13 mouse cellular contexts compared by ENCODE assay signal in the genomic region with DNA sequence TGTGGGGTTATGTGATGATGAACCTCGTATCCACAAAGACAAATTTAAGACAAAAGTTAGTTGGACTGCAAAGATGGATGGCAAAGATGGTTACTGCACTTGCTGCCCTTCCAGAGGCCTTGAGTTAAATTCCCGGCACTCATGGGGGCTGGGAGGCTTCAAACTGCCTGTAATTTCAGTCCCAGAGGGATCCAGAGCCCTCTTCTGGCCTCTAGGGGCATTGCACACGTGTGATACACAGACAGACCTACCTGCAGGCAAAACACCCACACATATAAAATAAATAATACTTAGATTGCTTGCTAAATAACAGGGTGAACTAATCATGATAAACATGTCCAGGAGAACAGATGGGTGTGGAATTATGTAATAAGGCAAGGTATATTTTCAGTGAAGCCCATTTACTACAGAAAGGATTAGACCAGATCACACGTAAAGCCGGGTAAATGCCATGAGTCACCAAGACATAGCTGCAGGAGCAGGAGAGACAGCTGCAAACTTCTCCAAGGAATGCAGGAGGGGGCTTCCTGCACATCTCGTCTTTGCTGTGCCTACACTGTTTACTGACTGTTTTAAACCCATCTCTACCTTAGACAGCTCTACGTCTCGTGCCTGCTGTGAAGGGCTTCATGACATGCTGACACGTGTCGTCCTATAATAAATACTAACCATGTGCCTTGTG. TPM values are rescaled to one million over a fixed set of nuclear protein-coding genes. Genes with fewer than 3 reads are reported as not detected.
DNase-seq lines count a peak whose midpoint lies in the region; ATAC-seq and TF ChIP-seq lines count a peak whose summit lies in the region.
"Had no signal": no experiment of that assay in that cellular context is flagged by ENCODE, and none has a peak within 500 bp of the region (broad histone marks: within the 10 kb centered on the region; RNA-seq: fewer than 3 reads in every experiment).

No protein-coding gene starts in this region.

- no peak for TF ChIP-seq EP300 in heart, adult 2 months (IDR thresholded peaks at IDR 0.05; ENCODE audit: insufficient read depth, low read depth, low read length)
- TF ChIP-seq EP300 in lung, postnatal 0 days (IDR thresholded peaks at IDR 0.05) = no peak

- no peaks in the 10 kb centered on the region for H3K27me3 ChIP-seq in heart, adult 2 months (ENCODE audit: control insufficient read depth, insufficient read depth, low read length)
- H3K27me3 ChIP-seq in lung, postnatal 0 days (replicated peaks; ENCODE audit: insufficient read depth, low read length) = no peaks in the 10 kb centered on the region

- no peaks in the 10 kb centered on the region for H3K4me1 ChIP-seq in heart, adult 2 months (ENCODE audit: control insufficient read depth, insufficient read depth, low read length)
- peaks cover 7% of the 10 kb centered on the region; the same call in 1 of the 2 replicates for H3K4me1 ChIP-seq in lung, postnatal 0 days (ENCODE audit: insufficient read depth, low read depth, low read length)
- H3K4me1 ChIP-seq in ES-E14 (ENCODE audit: control insufficient read depth in 2 of 2, insufficient read depth in 2 of 2, low read length in 2 of 2, poor library complexity in 1 of 2) = peaks cover 13 to 20% of the 10 kb centered on the region in 2 experiments

- no peak for TF ChIP-seq POLR2A in heart, adult 2 months (IDR thresholded peaks at IDR 0.05; ENCODE audit: insufficient read depth, low read depth, low read length)

- no peak for DNase-seq in heart, adult 2 months
- DNase-seq in heart, postnatal 25 days (ENCODE audit: low spot score) = no peak
- peak; percentile 43 for DNase-seq in lung, postnatal 0 days (ENCODE audit: low spot score)
- no peak for DNase-seq in lung, postnatal 10 days
- no peak for DNase-seq in ES-E14 (ENCODE audit: low read depth, low spot score)
- peak; percentile 41 for DNase-seq in induced T-regulatory cell, adult 2 months (ENCODE audit: low read depth)
- no peak for DNase-seq in cerebellum, postnatal 4 days (ENCODE audit: low spot score in 2 of 2)
- no peak for DNase-seq in layer of hippocampus, postnatal 10 days (ENCODE audit: low spot score in 2 of 2)
- DNase-seq: cerebellum, postnatal 36 days; heart, postnatal 10 days; kidney, adult 11 months had no signal

- in situ Hi-C loops in ES-E14 (cut with MboI; ENCODE audit: low sequenced_read_pairs in 2 of 2, unreplicated experiment in 2 of 2) = no loop called here

- no peak overlapping the region for H3K4me2 ChIP-seq in lung, postnatal 0 days (replicated peaks; ENCODE audit: low read depth, low read length)
- H3K4me2 ChIP-seq: liver, embryonic 15.5 days had no signal

- no peak for ATAC-seq in lung, postnatal 0 days

- 86% methylated on average over 10 of the region's 10 CpGs for WGBS in heart, adult 2 months
- WGBS in lung, postnatal 0 days = 79% methylated on average over 10 of the region's 10 CpGs

- no peaks in the 10 kb centered on the region for H3K9me3 ChIP-seq in lung, postnatal 0 days (ENCODE audit: low read length)
- no peaks in the 10 kb centered on the region for H3K9me3 ChIP-seq in ES-E14 (ENCODE audit: control insufficient read depth, insufficient read depth, low read depth, low read length)
- H3K9me3 ChIP-seq: liver, embryonic 15.5 days had no signal

- no peak overlapping the region for H3K9ac ChIP-seq in heart, adult 2 months (ENCODE audit: low read depth, low read length)
- H3K9ac ChIP-seq in lung, postnatal 0 days (replicated peaks; ENCODE audit: low read depth) = no peak overlapping the region
- no peak overlapping the region for H3K9ac ChIP-seq in ES-E14 (ENCODE audit: insufficient read depth, low read depth, low read length, poor library complexity, severe bottlenecking)
- H3K9ac ChIP-seq: liver, embryonic 15.5 days had no signal

- H3K79me2 ChIP-seq in heart, adult 2 months (replicated peaks; ENCODE audit: control insufficient read depth, insufficient read depth, low read length) = no peaks in the 10 kb centered on the region; the same call in 1 of the 2 replicates

- no peaks in the 10 kb centered on the region for H3K36me3 ChIP-seq in heart, adult 2 months (ENCODE audit: control insufficient read depth, insufficient read depth, low read length)
- H3K36me3 ChIP-seq in lung, postnatal 0 days (ENCODE audit: insufficient read depth, low read length) = no peaks in the 10 kb centered on the region
- H3K36me3 ChIP-seq in ES-E14 (ENCODE audit: control insufficient read depth, insufficient read depth, low read length, poor library complexity, severe bottlenecking) = 0 out of 2 replicates have a peak, but pooled peaks cover 2% of the 10 kb centered on the region
- H3K36me3 ChIP-seq: liver, embryonic 15.5 days had no signal

- H3K27ac ChIP-seq in heart, adult 2 months = no peak overlapping the region
- no peak overlapping the region for H3K27ac ChIP-seq in lung, postnatal 0 days (ENCODE audit: low read length)
- H3K27ac ChIP-seq in ES-E14 (ENCODE audit: insufficient read depth, low read depth, low read length, poor library complexity, severe bottlenecking) = no peak overlapping the region
- H3K27ac ChIP-seq: liver, embryonic 15.5 days had no signal

- intact Hi-C loops in heart, adult 2 months (cut with DNase I) = loop anchor here (5.0 kb wide), 1 partner anchor 106 kb away; no protein-coding TSS in a partner anchor
- intact Hi-C loops in heart, postnatal 25 days (cut with DNase I) = no loop called here

- H3K4me3 ChIP-seq in heart, adult 2 months = no peak overlapping the region
- no peak overlapping the region for H3K4me3 ChIP-seq in lung, postnatal 0 days (ENCODE audit: low read depth, low read length)
- H3K4me3 ChIP-seq in ES-E14 (ENCODE audit: insufficient read depth in 1 of 2, low read depth in 1 of 2, low read length in 2 of 2, poor library complexity in 1 of 2, severe bottlenecking in 1 of 2) = no peak overlapping the region
- H3K4me3 ChIP-seq: erythroblast, embryonic 14.5 days; liver, embryonic 15.5 days had no signal

- peak; percentile 60 for TF ChIP-seq CTCF in heart, adult 2 months (IDR thresholded peaks at IDR 0.05)
- TF ChIP-seq CTCF in lung, postnatal 0 days (IDR thresholded peaks at IDR 0.05) = peak; percentile 59

TF ChIP-seq in ES-E14, 5 proteins besides CTCF, POLR2A, EP300 and RAD21:
- TF ChIP-seq ZNF384 (IDR thresholded peaks at IDR 0.05; ENCODE audit: low read depth, low read length) (no peak), MAFK (IDR thresholded peaks at IDR 0.05; ENCODE audit: insufficient read depth, low read depth, low read length) (no peak), HCFC1 (IDR thresholded peaks at IDR 0.05; ENCODE audit: borderline replicate concordance, insufficient read depth, low read length) (no peak), CHD2 (IDR thresholded peaks at IDR 0.05; ENCODE audit: low read depth, low read length) (no peak; the same call in 1 of the 2 replicates), ZC3H11A (IDR thresholded peaks at IDR 0.05; ENCODE audit: borderline replicate concordance, low read depth, low read length) (peak; percentile 65)

RNA-seq across cellular contexts. Expression of gene Rai14, which starts 5.7 kb away (rescaled TPM):
- 1 to 10 TPM; 3.7 to 4.3 TPM for total RNA-seq in heart, adult 2 months (2021)
- polyA plus RNA-seq in heart, adult 2 months (2012; rRNA removed) = 1.1 and 1.5 TPM in 2 replicates
- 1 to 10 TPM; 3.2 to 3.8 TPM for total RNA-seq in heart, postnatal 25 days (2021)
- polyA plus RNA-seq in lung, postnatal 0 days (2015; fragmentation: Nextera tagmentation; extraction: Ambion mirVana) = 56.0 and 63.0 TPM in 2 replicates
- total RNA-seq in ES-E14 (2012; rRNA removed) = 34.2 and 35.0 TPM in 2 replicates
- 10 to 100 TPM; 10.8 to 12.5 TPM for total RNA-seq in layer of hippocampus, postnatal 10 days (2021)
- polyA plus RNA-seq: erythroblast, embryonic 14.5 days had no signal

Comparison
In these comparisons a context has a peak if more than half of its experiments do, and no peak if none do; other contexts are left out.
1. DNase-seq: peak in lung, postnatal 0 days (single experiment) and induced T-regulatory cell, adult 2 months (single experiment); none in heart, adult 2 months (0 of 2), heart, postnatal 25 days (single experiment), lung, postnatal 10 days (single experiment), ES-E14 (single experiment), cerebellum, postnatal 4 days (0 of 2) and layer of hippocampus, postnatal 10 days (0 of 2).